Mouse (Mus musculus) limb, embryonic 13.5 days (tissue): Measurements from ENCODE around the gene Kcnh5. TPM values are rescaled to one million over a fixed set of nuclear protein-coding genes. Genes with fewer than 3 reads are reported as not detected.

Experiments used
- ATAC-seq: fragments of 200-750 bp; cut with Nextera tagmentation; 2 replicates; pipeline ENCODE4 v1.8.0; 2017; ENCODE audit warnings: low read depth, moderate number of reproducible peaks, moderate TSS enrichment; ENCODE audit not compliant: low FRiP score
- H3K27ac ChIP-seq: fragments of 300-500 bp; sonication (generic); 2 replicates; pipeline ENCODE4 v1.5.1; 2015; ENCODE audit warnings: inconsistent platforms, mild to moderate bottlenecking, moderate library complexity
- H3K27me3 ChIP-seq: fragments of 300-500 bp; sonication (generic); 2 replicates; pipeline ENCODE4 v1.6.1; 2015; ENCODE audit warnings: mild to moderate bottlenecking, inconsistent platforms
- H3K36me3 ChIP-seq: fragments of 300-500 bp; sonication (generic); 2 replicates; pipeline ENCODE4 v1.6.1; 2015; ENCODE audit warnings: inconsistent platforms, mild to moderate bottlenecking, moderate library complexity
- H3K4me1 ChIP-seq: fragments of 300-500 bp; sonication (generic); 2 replicates; pipeline ENCODE4 v1.6.1; 2015; ENCODE audit warnings: inconsistent platforms
- H3K4me2 ChIP-seq: fragments of 300-500 bp; sonication (generic); replicated peaks from 2 replicates; pipeline ENCODE4 v1.6.1; 2015; ENCODE audit warnings: inconsistent platforms, mild to moderate bottlenecking, moderate library complexity
- H3K4me3 ChIP-seq: fragments of 300-500 bp; sonication (generic); 2 replicates; pipeline ENCODE4 v1.5.1; 2015; ENCODE audit warnings: moderate library complexity, mild to moderate bottlenecking, inconsistent platforms
- H3K9ac ChIP-seq: fragments of 300-500 bp; sonication (generic); 2 replicates; pipeline ENCODE4 v1.6.1; 2015; ENCODE audit warnings: mild to moderate bottlenecking, inconsistent platforms
- H3K9me3 ChIP-seq: fragments of 300-500 bp; sonication (generic); 2 replicates; pipeline ENCODE4 v1.6.1; 2016; ENCODE audit warnings: inconsistent platforms
- WGBS: fragments of 180-500 bp; shearing (Covaris S2); methylation state at CpG from one replicate; pipeline ENCODE4 v1.1.7; 2015; 5-methylcytosine and 5-hydroxymethylcytosine counted together
- polyA plus RNA-seq: library from polyadenylated mRNA; unstranded; fragments of >200 nt; fragmentation: Nextera tagmentation; extraction: Ambion mirVana; gene quantifications from 2 replicates; pipeline ENCODE4 v1.2.1, GENCODE M21; 2015

Kcnh5 gene
- polyA plus RNA-seq, 1 experiment from 2014 or later = 0.23 TPM

DNA sequence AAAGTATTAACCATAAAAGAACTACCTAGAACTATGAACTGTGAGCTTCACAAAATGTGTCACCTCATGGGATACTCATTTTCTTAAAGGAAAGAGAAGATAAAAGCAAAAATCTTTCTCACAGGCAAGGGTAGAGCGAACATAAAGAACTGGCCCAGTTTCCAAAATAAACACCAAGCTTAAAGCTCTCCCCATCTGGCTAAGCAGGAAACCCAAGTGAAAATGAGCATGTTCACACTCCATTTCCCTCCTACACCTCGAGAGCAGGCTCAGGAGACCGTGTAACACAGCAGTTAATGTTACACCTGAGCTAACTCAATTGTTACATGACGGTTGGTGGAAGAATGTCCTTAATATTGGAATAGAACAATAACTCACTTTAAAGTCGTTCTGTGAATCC is 100.0 kb downstream of the Kcnh5 start:
- ATAC-seq = no peak
- WGBS = 57% methylated on average over 5 of the region's 5 CpGs
- H3K9me3 ChIP-seq = no peaks in the 10 kb centered on the region

DNA sequence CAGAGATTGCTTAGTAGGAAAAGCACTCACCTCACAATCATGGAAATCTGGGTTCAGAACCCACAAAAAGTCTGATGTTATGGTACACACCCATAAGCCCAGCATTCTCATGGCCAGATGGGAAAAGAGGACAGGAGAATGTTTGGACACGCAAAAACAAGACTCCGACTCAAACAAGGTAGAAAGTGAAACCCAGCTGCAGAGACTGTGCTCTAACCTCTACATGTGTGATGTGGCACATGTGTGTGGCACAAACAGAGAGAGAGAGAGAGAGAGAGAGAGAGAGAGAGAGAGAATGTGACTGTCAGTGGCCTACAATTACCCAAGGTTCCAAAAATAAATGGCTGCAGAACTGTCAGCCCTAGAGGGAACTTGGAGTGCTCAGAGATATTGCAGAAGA is 106.1 kb downstream of the Kcnh5 start:
- H3K27me3 ChIP-seq = no peaks in the 10 kb centered on the region
- H3K27ac ChIP-seq = no peak overlapping the region
- H3K9ac ChIP-seq = no peak overlapping the region
- H3K36me3 ChIP-seq = no peaks in the 10 kb centered on the region
- no peak for ATAC-seq
- no peaks in the 10 kb centered on the region for H3K9me3 ChIP-seq
- H3K4me1 ChIP-seq = no peaks in the 10 kb centered on the region
- H3K4me2 ChIP-seq = no peak overlapping the region
- 92% methylated on average over 2 of the region's 2 CpGs for WGBS
- H3K4me3 ChIP-seq = no peak overlapping the region

More for the DNA sequence above, 100.0 kb downstream of the Kcnh5 start:
- H3K27ac ChIP-seq = no peak overlapping the region
- H3K4me3 ChIP-seq = no peak overlapping the region
- H3K36me3 ChIP-seq = no peaks in the 10 kb centered on the region
- H3K9ac ChIP-seq = no peak overlapping the region
- H3K4me2 ChIP-seq = no peak overlapping the region
- H3K27me3 ChIP-seq = no peaks in the 10 kb centered on the region
- H3K4me1 ChIP-seq = no peaks in the 10 kb centered on the region

DNA sequence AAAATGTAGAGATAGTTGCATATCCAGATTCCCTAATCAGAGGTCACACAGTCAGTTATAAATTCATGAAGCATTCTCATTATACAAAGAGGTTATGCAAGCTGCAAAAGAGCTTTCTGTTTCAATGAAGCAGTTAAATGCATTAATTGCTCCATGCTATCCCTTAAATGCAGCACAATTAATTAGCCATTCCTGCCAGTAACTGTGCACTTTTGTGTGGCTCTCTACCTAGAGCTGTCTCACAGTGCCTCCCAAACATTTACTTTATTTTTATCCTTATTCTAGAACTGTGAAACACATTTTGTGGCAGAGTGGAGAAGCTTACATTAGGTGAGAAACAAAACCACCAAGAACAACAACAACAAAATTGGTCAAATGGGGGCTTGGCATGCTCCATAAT is 114.6 kb downstream of the Kcnh5 start:
- Histone ChIP-seq H3K9ac (no peak overlapping the region), H3K27ac (no peak overlapping the region), H3K4me1 (no peaks in the 10 kb centered on the region), H3K36me3 (no peaks in the 10 kb centered on the region), H3K27me3 (no peaks in the 10 kb centered on the region), H3K4me2 (no peak overlapping the region), H3K4me3 (no peak overlapping the region), H3K9me3 (no peaks in the 10 kb centered on the region)
- no peak for ATAC-seq

GRCm38 (mm10) chr12:75061731-75062130 is 115.4 kb downstream of the Kcnh5 start:
- Histone ChIP-seq H3K4me3 (no peak overlapping the region), H3K36me3 (no peaks in the 10 kb centered on the region), H3K27me3 (no peaks in the 10 kb centered on the region), H3K4me2 (no peak overlapping the region), H3K4me1 (no peaks in the 10 kb centered on the region), H3K27ac (no peak overlapping the region), H3K9me3 (no peaks in the 10 kb centered on the region), H3K9ac (no peak overlapping the region)
- 75% methylated on average over 4 of the region's 4 CpGs for WGBS
- no peak for ATAC-seq

DNA sequence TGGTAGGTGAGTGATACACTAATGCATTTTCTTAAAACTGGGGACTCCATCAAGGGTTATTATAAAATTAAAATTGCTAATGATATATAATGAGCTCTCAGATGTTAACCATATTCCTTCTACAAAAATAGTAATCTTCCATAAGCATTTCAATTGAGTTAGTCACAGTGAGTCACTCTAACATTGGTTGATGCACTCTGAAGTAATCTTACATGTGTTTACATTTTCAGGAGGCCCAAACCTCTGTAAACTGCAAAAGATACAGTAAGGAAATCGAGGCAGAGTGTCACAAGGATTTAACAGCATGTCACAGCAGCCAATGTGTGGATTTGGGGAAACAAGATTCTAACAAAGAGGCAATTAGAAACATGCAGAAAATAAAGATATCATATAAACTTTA is 123.4 kb downstream of the Kcnh5 start:
- 54% methylated on average over 1 of the region's 1 CpGs for WGBS
- Histone ChIP-seq H3K4me1 (no peaks in the 10 kb centered on the region), H3K4me2 (no peak overlapping the region), H3K27me3 (no peaks in the 10 kb centered on the region), H3K9ac (no peak overlapping the region), H3K9me3 (no peaks in the 10 kb centered on the region), H3K36me3 (no peaks in the 10 kb centered on the region), H3K27ac (no peak overlapping the region), H3K4me3 (no peak overlapping the region)
- no peak for ATAC-seq

DNA sequence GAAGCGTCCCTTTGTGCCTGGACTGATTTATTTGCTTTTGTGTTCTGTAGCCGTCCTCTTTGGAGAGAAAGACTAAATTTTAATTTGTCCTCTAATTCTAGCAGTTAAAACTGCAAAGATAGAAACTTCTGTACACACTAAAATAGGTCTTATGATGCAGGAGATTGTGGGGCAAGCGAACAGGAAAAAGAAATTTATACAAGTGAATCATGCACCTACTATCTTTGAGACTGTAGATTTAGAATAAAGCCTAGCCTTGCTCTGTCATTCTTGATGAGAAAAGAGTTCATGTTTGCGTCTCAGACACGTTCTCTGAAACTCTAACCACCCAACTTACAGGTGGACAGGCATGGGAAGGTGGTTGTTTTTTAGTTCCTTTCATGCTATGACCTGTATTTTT is 140.4 kb downstream of the Kcnh5 start:
- H3K4me2 ChIP-seq = no peak overlapping the region
- ATAC-seq = no peak
- H3K9me3 ChIP-seq = no peaks in the 10 kb centered on the region
- H3K4me3 ChIP-seq = no peak overlapping the region
- no peaks in the 10 kb centered on the region for H3K36me3 ChIP-seq
- no peaks in the 10 kb centered on the region for H3K27me3 ChIP-seq
- H3K27ac ChIP-seq = no peak overlapping the region
- no peaks in the 10 kb centered on the region for H3K4me1 ChIP-seq
- H3K9ac ChIP-seq = no peak overlapping the region
- WGBS = 86% methylated on average over 5 of the region's 5 CpGs

DNA sequence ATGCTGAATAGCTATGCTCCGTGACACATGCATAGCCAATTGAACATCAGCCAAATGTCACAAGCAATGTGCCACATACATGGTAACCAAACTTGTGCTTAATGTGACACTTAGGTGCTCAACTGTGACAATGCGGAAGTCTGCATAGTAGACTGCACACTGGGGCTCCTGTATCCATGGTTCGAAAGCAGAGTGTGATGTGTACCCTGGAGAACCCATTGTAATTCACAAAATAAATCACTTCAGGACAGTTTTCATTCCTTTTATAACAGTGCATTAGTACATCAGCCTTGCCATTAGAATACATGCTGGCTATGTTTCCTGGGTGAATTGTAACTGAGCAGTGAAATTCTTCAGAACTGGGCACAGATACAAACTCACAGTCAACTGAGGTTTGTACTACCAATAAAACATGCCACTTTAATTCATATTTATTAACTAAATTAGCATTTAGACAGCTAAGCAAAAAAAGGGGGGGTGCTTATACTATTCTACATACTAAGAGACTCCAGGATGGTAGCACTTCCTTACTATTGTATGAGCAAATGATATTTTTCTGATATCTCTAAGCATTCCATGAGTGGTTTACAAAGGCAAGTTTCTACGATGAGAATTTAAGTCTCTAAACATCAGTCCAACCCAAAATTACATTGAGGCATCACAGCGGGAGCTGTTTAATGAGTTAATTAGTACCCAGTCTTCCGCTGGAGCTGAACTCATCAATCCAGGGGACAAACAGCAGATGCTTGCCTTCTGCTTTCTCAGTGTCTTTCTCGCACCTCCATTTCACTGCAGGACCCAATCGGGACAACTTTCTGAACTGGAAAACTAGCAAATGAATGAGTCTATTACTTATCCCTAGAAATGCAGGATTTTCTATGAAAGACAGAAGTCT is 144.9 kb downstream of the Kcnh5 start:
- Histone ChIP-seq H3K9ac (no peak overlapping the region), H3K36me3 (no peaks in the 10 kb centered on the region), H3K9me3 (0 out of 2 replicates have a peak, but pooled peaks cover 6% of the 10 kb centered on the region), H3K4me3 (no peak overlapping the region), H3K27me3 (no peaks in the 10 kb centered on the region), H3K4me2 (no peak overlapping the region), H3K4me1 (no peaks in the 10 kb centered on the region), H3K27ac (no peak overlapping the region)
- 71% methylated on average over 8 of the region's 8 CpGs for WGBS
- no peak for ATAC-seq

DNA sequence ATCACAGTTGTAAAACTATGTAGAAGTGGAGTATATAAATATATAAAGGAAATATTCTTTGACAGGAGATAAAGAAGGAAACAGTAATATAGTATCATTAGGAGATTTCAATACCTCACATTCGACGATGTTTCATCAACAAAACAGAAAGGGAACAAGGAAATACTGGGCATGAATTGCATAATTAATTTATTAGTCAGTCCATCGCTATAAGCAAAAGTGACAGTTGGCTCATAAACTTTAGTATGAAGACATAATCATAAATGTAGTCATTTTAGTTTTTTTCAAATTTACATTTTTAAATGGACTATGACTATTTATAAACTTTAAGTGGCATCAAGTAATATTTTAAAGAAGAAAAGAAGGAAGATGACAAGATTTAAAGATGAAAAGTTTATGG is 205.9 kb downstream of the Kcnh5 start:
- H3K4me3 ChIP-seq = no peak overlapping the region
- H3K27ac ChIP-seq = no peak overlapping the region
- no peaks in the 10 kb centered on the region for H3K27me3 ChIP-seq
- no peaks in the 10 kb centered on the region for H3K9me3 ChIP-seq
- H3K9ac ChIP-seq = no peak overlapping the region
- H3K4me2 ChIP-seq = no peak overlapping the region
- H3K36me3 ChIP-seq = no peaks in the 10 kb centered on the region
- H3K4me1 ChIP-seq = no peaks in the 10 kb centered on the region
- WGBS = 91% methylated on average over 3 of the region's 3 CpGs
- no peak for ATAC-seq

DNA sequence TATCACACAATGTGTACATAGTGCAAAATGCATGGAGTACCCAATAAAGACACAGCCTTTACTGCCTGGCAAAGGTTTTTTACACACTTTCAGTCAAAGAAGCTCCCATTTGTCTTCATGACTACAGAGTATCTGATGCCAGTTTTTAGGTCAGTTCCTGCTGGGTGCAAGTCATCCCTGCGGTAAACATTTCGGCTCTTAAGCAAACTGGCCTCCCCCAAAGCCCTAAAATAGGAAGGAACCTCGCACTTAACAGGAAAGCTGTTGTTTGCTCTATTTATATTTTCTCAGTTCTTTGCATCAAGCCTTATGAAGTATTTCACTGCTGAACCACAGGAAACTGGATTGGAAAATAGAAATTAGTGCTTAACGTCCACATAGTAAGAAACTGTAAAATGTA is 207.7 kb downstream of the Kcnh5 start:
- Histone ChIP-seq H3K9me3 (no peaks in the 10 kb centered on the region), H3K27me3 (no peaks in the 10 kb centered on the region), H3K4me1 (no peaks in the 10 kb centered on the region), H3K4me2 (no peak overlapping the region), H3K4me3 (no peak overlapping the region), H3K36me3 (no peaks in the 10 kb centered on the region), H3K9ac (no peak overlapping the region), H3K27ac (no peak overlapping the region)
- 73% methylated on average over 4 of the region's 4 CpGs for WGBS
- ATAC-seq = no peak

DNA sequence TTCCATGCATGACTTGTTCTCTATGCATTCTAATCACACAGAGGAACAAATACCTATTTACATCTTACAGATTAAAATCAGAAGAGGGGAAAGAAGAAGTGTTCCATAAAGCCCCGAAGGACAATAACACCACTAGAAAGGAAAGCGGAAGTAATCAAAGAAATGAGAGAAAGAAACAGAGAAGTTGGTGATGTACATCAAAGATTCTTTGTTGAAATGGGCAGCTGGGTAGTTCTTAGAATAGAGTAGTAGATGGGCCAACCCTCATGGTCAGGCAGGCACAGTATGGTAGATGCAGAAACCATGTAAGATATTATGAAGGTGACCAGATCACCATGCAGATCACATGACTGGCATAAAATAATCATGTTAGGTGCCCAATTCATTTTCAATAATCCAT is 210.9 kb downstream of the Kcnh5 start:
- H3K4me3 ChIP-seq = no peak overlapping the region
- no peaks in the 10 kb centered on the region for H3K4me1 ChIP-seq
- no peaks in the 10 kb centered on the region for H3K27me3 ChIP-seq
- no peak overlapping the region for H3K9ac ChIP-seq
- no peaks in the 10 kb centered on the region for H3K9me3 ChIP-seq
- H3K36me3 ChIP-seq = no peaks in the 10 kb centered on the region
- no peak overlapping the region for H3K4me2 ChIP-seq
- ATAC-seq = no peak
- WGBS = 95% methylated on average over 2 of the region's 2 CpGs
- H3K27ac ChIP-seq = no peak overlapping the region

- Histone ChIP-seq H3K9ac (no peak overlapping the region), H3K4me1 (no peaks in the 10 kb centered on the region), H3K27ac (no peak overlapping the region), H3K36me3 (no peaks in the 10 kb centered on the region), H3K27me3 (no peaks in the 10 kb centered on the region), H3K4me3 (no peak overlapping the region), H3K4me2 (no peak overlapping the region), H3K9me3 (no peaks in the 10 kb centered on the region)
- WGBS = 65% methylated on average over 2 of the region's 2 CpGs
- no peak for ATAC-seq
Observed at GRCm38 (mm10) chr12:74952661-74953060, 224.5 kb downstream of the Kcnh5 start.

DNA sequence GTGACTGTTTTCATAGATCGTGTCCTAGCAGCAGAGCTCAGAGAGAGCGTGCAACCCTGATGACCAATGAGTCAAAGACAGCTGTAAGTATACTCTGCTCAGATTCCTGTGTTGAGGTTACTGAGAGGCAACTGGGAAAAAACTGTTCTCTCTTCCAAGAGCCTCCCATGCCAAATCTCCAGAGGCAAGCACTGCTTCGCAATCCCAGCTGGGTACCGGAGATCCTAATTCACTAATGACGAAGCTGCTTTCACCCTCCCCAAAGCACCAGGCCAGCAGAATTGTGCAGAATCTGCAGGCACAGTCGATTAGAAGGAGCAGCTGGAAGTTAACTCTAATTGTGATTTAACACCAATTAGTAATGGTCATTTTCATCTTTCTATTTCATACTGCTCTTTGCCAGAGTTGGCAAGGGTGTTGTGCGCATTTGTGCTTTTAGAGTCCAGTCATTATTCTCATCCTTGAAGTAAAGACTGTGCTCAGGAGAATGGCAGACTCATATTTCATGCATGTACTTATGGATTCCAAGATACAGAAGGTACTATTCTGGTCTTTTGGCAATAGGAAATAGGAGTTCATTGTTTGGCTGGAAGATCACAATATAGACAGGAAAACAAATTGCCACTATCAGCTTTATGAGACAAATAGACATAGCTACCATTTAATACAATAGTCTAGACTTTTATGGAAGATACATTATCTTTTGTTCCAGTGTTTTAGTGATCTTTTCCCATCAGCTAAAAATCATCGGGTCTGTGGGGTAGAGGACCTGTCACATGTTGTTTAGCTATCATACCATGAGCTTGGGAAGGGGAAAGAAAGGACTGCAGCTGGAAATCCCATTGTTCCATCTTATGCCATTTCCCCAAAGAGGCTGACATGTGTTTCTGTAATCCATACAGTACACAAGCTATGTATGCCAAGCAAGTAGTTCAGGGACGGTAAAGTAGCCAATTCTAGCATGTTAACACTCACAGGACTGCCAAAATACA is 225.7 kb downstream of the Kcnh5 start:
- no peaks in the 10 kb centered on the region for H3K4me1 ChIP-seq
- H3K27me3 ChIP-seq = no peaks in the 10 kb centered on the region
- 78% methylated on average over 9 of the region's 9 CpGs for WGBS
- no peak overlapping the region for H3K4me2 ChIP-seq
- H3K27ac ChIP-seq = no peak overlapping the region
- no peaks in the 10 kb centered on the region for H3K36me3 ChIP-seq
- H3K9ac ChIP-seq = no peak overlapping the region
- ATAC-seq = no peak
- H3K9me3 ChIP-seq = no peaks in the 10 kb centered on the region
- no peak overlapping the region for H3K4me3 ChIP-seq
